Mouse (Mus musculus) limb, embryonic 13.5 days (tissue): ENCODE measurements around the gene Tle6. TPM values are rescaled to one million over a fixed set of nuclear protein-coding genes. Genes with fewer than 3 reads are reported as not detected.

ENCODE experiments used
- ATAC-seq: fragments of 200-750 bp; cut with Nextera tagmentation; 2 replicates; pipeline ENCODE4 v1.8.0; 2017; ENCODE audit warnings: low read depth, moderate number of reproducible peaks, moderate TSS enrichment; ENCODE audit not compliant: low FRiP score
- H3K27ac ChIP-seq: fragments of 300-500 bp; sonication (generic); 2 replicates; pipeline ENCODE4 v1.5.1; 2015; ENCODE audit warnings: inconsistent platforms, mild to moderate bottlenecking, moderate library complexity
- H3K27me3 ChIP-seq: fragments of 300-500 bp; sonication (generic); 2 replicates; pipeline ENCODE4 v1.6.1; 2015; ENCODE audit warnings: mild to moderate bottlenecking, inconsistent platforms
- H3K36me3 ChIP-seq: fragments of 300-500 bp; sonication (generic); 2 replicates; pipeline ENCODE4 v1.6.1; 2015; ENCODE audit warnings: inconsistent platforms, mild to moderate bottlenecking, moderate library complexity
- H3K4me1 ChIP-seq: fragments of 300-500 bp; sonication (generic); 2 replicates; pipeline ENCODE4 v1.6.1; 2015; ENCODE audit warnings: inconsistent platforms
- H3K4me2 ChIP-seq: fragments of 300-500 bp; sonication (generic); replicated peaks from 2 replicates; pipeline ENCODE4 v1.6.1; 2015; ENCODE audit warnings: inconsistent platforms, mild to moderate bottlenecking, moderate library complexity
- H3K4me3 ChIP-seq: fragments of 300-500 bp; sonication (generic); 2 replicates; pipeline ENCODE4 v1.5.1; 2015; ENCODE audit warnings: moderate library complexity, mild to moderate bottlenecking, inconsistent platforms
- H3K9ac ChIP-seq: fragments of 300-500 bp; sonication (generic); 2 replicates; pipeline ENCODE4 v1.6.1; 2015; ENCODE audit warnings: mild to moderate bottlenecking, inconsistent platforms
- H3K9me3 ChIP-seq: fragments of 300-500 bp; sonication (generic); 2 replicates; pipeline ENCODE4 v1.6.1; 2016; ENCODE audit warnings: inconsistent platforms
- WGBS: fragments of 180-500 bp; shearing (Covaris S2); methylation state at CpG from one replicate; pipeline ENCODE4 v1.1.7; 2015; 5-methylcytosine and 5-hydroxymethylcytosine counted together
- polyA plus RNA-seq: library from polyadenylated mRNA; unstranded; fragments of >200 nt; fragmentation: Nextera tagmentation; extraction: Ambion mirVana; gene quantifications from 2 replicates; pipeline ENCODE4 v1.2.1, GENCODE M21; 2015

The Tle6 gene
- polyA plus RNA-seq, 1 experiment from 2014 or later = 13.8 TPM

DNA sequence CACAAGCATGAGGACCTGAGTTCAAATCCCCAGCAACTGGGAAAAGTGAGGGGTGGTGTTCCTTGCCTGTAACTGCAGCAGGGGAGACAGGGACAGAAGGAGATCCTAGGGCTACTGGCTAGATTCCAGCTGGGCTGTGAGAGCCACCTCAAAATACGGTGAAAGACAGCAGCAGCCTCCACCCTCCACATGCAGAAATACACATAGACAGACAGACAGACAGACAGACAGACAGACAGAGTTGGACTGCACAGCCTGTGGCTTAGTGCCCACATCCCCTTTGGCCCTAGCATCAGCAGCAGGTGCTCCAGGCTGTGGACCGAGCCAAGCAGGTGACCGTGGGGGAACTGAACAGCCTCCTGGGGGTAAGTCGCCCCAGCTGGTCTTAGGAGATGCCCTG lies 20.9 kb downstream of the Tle6 start:
- Histone ChIP-seq H3K4me2 (no peak overlapping the region), H3K36me3 (peaks cover 53% of the 10 kb centered on the region), H3K9ac (peak overlapping the region; percentile 43; the same call in 1 of the 2 replicates), H3K4me1 (peaks cover 53% of the 10 kb centered on the region), H3K27ac (no peak overlapping the region), H3K4me3 (no peak overlapping the region), H3K9me3 (no peaks in the 10 kb centered on the region), H3K27me3 (peaks cover 21% of the 10 kb centered on the region; the same call in 1 of the 2 replicates)
- WGBS = 63% methylated on average over 4 of the region's 4 CpGs
- no peak for ATAC-seq

DNA sequence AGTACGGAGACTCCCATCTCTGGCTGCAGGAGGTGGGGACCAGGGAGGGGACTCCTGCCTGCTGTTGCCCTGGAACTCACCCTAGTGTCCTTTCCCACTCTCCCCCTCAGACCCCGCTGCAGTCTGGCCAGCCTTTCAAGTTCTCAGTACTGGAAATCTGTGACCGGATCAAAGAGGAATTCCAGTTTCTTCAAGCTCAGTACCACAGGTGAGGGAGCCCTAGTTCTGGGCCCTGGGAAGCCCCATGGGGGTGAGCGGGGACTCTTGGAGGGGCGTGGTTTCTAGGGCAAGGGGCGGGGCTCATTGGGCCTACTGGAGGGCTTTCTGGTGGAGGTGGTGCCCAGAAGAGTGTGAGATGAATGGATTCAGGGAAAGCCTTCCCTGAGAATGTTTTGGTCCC lies 25.2 kb downstream of the Tle6 start:
- peak overlapping the region; percentile 76 for H3K9ac ChIP-seq
- no peak for ATAC-seq
- H3K4me1 ChIP-seq = peaks cover 68% of the 10 kb centered on the region
- H3K27ac ChIP-seq = peak overlapping the region; percentile 40; the same call in 1 of the 2 replicates
- H3K36me3 ChIP-seq = peaks cover 18% of the 10 kb centered on the region; the same call in 1 of the 2 replicates
- peak overlapping the region; percentile 90 for H3K4me2 ChIP-seq
- 3% methylated on average over 6 of the region's 6 CpGs for WGBS
- H3K4me3 ChIP-seq = peak overlapping the region; percentile 71
- H3K9me3 ChIP-seq = no peaks in the 10 kb centered on the region
- peaks cover 43% of the 10 kb centered on the region for H3K27me3 ChIP-seq

DNA sequence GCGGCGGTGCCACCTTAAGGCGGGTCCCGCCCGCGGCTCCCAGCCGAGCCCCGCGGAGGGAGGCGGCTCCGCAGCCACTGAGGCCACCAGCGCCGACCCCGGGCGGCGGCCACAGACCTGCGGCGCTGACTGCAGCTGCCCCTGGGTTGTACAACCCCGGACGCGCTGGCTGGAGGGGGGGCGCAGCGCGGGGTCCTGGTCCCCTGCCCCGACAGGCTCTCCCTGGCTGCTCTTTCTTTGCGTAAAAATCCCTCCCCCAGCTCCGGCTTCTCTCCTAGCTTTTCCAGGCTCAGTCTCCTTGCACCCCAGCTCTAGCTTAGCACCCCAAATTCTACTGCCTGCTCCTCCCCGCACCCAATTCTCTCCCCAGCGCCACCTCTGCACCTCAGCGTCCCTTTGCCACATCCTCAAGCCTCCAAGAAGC lies 25.7 kb downstream of the Tle6 start:
- no peak for ATAC-seq
- Histone ChIP-seq H3K4me2 (peak overlapping the region; percentile 90), H3K4me1 (peaks cover 68% of the 10 kb centered on the region), H3K4me3 (peak overlapping the region; percentile 71), H3K36me3 (peaks cover 13% of the 10 kb centered on the region; the same call in 1 of the 2 replicates), H3K9me3 (no peaks in the 10 kb centered on the region), H3K27me3 (peaks cover 38% of the 10 kb centered on the region), H3K27ac (peak overlapping the region; percentile 40; the same call in 1 of the 2 replicates), H3K9ac (peak overlapping the region; percentile 76)
- WGBS = under 1% methylated on average over 27 of the region's 30 CpGs

GRCm38 (mm10) chr10:81574081-81575056 lies 26.5 kb downstream of the Tle6 start, which contains the start of gene Tle2:
Gene Tle2, plus strand, starts transcription at chr10:81574561.
- H3K27me3 ChIP-seq = peaks cover 32% of the 10 kb centered on the region
- peak within 1 kb of the TSS; percentile 90 for H3K4me2 ChIP-seq
- H3K36me3 ChIP-seq = 0 out of 2 replicates have a peak, but pooled peaks cover 8% of the 10 kb centered on the region
- H3K4me1 ChIP-seq = peaks cover 70% of the 10 kb centered on the region
- peak within 1 kb of the TSS; percentile 40; the same call in 1 of the 2 replicates for H3K27ac ChIP-seq
- no peaks in the 10 kb centered on the region for H3K9me3 ChIP-seq
- H3K9ac ChIP-seq = peak within 1 kb of the TSS; percentile 76
- H3K4me3 ChIP-seq = peak within 1 kb of the TSS; percentile 71
- ATAC-seq = no peak
- WGBS = 29% methylated on average over 10 of the region's 10 CpGs

DNA sequence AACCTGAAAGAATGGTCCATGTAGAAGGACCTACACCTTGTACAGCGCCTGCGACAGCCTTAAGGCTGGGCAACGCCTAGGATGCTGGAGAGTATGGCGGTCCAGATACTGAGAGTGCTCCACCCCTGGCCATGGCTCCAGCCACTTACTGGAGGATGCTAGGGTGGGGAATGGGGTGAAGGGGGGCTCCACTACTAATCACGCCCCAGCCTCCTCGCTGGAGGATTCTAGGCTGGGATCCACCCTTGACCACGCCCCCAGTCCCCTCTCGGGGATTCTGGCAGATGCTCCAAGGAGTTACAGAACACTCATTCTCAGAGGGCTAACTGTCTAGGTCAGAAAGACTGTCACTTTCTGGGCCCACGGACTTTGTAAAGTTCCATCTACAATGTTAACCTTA lies 27.9 kb downstream of the Tle6 start:
- ATAC-seq = no peak
- H3K36me3 ChIP-seq = 0 out of 2 replicates have a peak, but pooled peaks cover 6% of the 10 kb centered on the region
- H3K4me1 ChIP-seq = peaks cover 84% of the 10 kb centered on the region
- H3K9me3 ChIP-seq = no peaks in the 10 kb centered on the region
- H3K4me3 ChIP-seq = no peak overlapping the region
- peak overlapping the region; percentile 63 for H3K4me2 ChIP-seq
- no peak overlapping the region for H3K27ac ChIP-seq
- H3K9ac ChIP-seq = no peak overlapping the region
- 13% methylated on average over 9 of the region's 9 CpGs for WGBS
- H3K27me3 ChIP-seq = peaks cover 32% of the 10 kb centered on the region

- Histone ChIP-seq H3K9me3 (no peaks in the 10 kb centered on the region), H3K4me3 (peak overlapping the region; percentile 25), H3K4me2 (peak overlapping the region; percentile 63), H3K27me3 (peaks cover 32% of the 10 kb centered on the region), H3K4me1 (peaks cover 84% of the 10 kb centered on the region), H3K9ac (peak overlapping the region; percentile 27; the same call in 1 of the 2 replicates), H3K27ac (peak overlapping the region; percentile 82), H3K36me3 (peaks cover 5% of the 10 kb centered on the region)
- ATAC-seq = no peak; the same call in 1 of the 2 replicates
- 6% methylated on average over 9 of the region's 9 CpGs for WGBS
Observed at GRCm38 (mm10) chr10:81572133-81572671, 28.7 kb downstream of the Tle6 start.

DNA sequence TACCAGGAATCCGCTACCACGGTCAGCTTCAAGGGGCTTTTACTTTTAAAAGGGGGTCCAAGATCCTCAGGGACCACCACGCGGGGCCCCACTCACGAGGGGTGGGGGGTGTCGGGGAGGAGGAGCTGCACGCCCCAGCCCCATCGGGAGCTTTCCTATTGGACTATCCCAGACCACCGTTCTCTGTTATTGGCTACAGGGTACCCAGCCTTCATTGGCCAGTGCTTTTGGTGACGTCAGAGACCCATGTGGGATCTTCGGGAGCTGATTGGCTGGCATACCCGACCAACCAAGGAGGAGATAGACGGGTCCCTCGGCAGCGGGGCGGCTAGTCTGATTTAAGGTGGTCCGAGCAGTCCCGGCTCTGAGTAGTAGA lies 29.4 kb downstream of the Tle6 start:
- Histone ChIP-seq H3K9me3 (no peaks in the 10 kb centered on the region), H3K27ac (peak overlapping the region; percentile 83), H3K36me3 (peaks cover 12% of the 10 kb centered on the region), H3K27me3 (peaks cover 29% of the 10 kb centered on the region), H3K9ac (no peak overlapping the region), H3K4me1 (peaks cover 79% of the 10 kb centered on the region), H3K4me3 (peak overlapping the region; percentile 41), H3K4me2 (peak overlapping the region; percentile 68)
- ATAC-seq = peak; percentile 92
- WGBS = 1% methylated on average over 18 of the region's 18 CpGs

- Histone ChIP-seq H3K36me3 (peaks cover 17% of the 10 kb centered on the region), H3K4me1 (peaks cover 78% of the 10 kb centered on the region), H3K4me3 (peak overlapping the region; percentile 41), H3K9me3 (no peaks in the 10 kb centered on the region), H3K27me3 (peaks cover 26% of the 10 kb centered on the region), H3K9ac (peak overlapping the region; percentile 1; the same call in 1 of the 2 replicates), H3K4me2 (peak overlapping the region; percentile 68), H3K27ac (peak overlapping the region; percentile 92)
- peak; percentile 70 for ATAC-seq
- WGBS = under 1% methylated on average over 34 of the region's 34 CpGs
Observed at GRCm38 (mm10) chr10:81570831-81571500, 29.9 kb downstream of the Tle6 start.

DNA sequence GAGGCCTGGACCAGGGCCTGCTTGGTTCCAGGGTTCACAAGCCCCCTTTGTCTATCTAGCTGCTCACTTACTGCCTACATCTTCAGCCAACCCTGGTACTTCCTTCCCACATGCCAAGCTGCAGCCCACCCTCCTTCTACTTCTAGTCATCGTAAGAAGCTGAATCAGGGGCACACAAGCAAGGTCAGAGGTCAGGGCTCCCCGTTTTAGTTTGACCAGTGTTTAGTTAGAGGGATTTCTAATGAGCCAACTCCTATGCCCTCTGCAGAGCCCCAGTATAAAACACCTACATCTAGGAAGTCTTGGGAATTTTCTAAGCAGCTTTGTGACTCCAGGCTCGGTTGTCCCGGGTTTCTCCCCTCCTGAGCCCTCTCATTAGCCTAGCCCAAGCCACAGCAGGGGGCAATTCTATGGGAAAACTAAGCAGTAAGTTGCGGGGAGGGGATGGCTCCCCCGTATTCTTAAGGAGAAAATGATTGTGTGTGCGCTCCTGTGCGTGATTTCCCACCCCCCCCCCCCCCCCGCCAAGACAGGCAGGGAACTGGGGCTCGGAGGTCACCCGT lies 30.6 kb downstream of the Tle6 start:
- peaks cover 78% of the 10 kb centered on the region for H3K4me1 ChIP-seq
- peak overlapping the region; percentile 68 for H3K4me2 ChIP-seq
- H3K27me3 ChIP-seq = peaks cover 32% of the 10 kb centered on the region
- peaks cover 23% of the 10 kb centered on the region for H3K36me3 ChIP-seq
- H3K9me3 ChIP-seq = no peaks in the 10 kb centered on the region
- H3K27ac ChIP-seq = peak overlapping the region; percentile 92
- H3K4me3 ChIP-seq = peak overlapping the region; percentile 41
- peak; percentile 5; the same call in 1 of the 2 replicates for ATAC-seq
- no peak overlapping the region; the same call in 1 of the 2 replicates for H3K9ac ChIP-seq
- 0% methylated on average over 9 of the region's 11 CpGs for WGBS

DNA sequence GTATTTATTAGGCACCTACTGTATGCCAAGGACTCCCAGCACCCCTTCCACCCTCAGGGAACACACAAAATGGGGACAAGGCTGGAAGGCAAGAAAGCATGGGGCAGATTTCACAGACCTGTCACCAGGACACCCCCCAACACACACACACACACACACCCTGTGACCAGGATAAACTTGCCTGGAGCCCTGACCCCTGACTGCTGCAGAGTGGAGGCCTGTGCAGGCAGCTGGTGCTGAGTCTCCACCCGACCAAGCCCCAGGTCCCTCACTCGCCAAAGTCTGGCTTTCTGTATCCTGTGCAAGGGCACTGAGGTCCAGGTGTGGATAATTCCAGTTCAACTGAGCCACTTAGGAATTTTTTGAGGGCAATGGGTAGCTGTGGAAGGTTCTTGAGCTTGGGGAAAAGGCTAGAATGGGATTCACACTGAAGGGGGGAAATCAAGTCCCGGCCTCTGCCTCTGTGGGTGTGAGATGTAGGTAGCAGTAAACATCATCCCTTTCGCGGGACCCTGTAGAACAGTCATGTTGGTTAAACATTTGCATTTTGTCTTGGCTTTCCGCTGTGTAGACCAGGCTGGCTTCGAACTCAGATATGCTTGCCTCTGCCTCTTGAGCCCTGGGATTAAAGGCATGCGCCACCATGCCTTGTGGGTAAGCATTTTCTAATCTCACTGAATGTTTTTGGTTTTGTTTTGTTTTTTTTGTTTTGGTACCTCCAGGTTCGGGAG lies 31.2 kb downstream of the Tle6 start:
- Histone ChIP-seq H3K27me3 (peaks cover 34% of the 10 kb centered on the region), H3K9ac (no peak overlapping the region), H3K36me3 (peaks cover 30% of the 10 kb centered on the region), H3K4me2 (peak overlapping the region; percentile 68), H3K27ac (peak overlapping the region; percentile 92), H3K4me3 (no peak overlapping the region), H3K9me3 (no peaks in the 10 kb centered on the region), H3K4me1 (peaks cover 80% of the 10 kb centered on the region)
- 42% methylated on average over 9 of the region's 9 CpGs for WGBS
- no peak for ATAC-seq
